Mouse (Mus musculus) heart, adult 9 months (tissue): Measurements from ENCODE around the gene Edaradd.
"Not testable (repeated sequence)": the region's sequence is repeated elsewhere in the genome, so short reads cannot be mapped to it uniquely, and the experiment has no call there.

ENCODE experiments used
- DNase-seq, 2 experiments: peaks; one replicate each; pipeline ENCODE4 v3.0.0; 2022; ENCODE audit warnings: low spot score in 2 of 2

Edaradd gene

GRCm38 (mm10) chr13:12511189-12511965 is 8.9 kb downstream of the Edaradd start:
- no peak for DNase-seq

GRCm38 (mm10) chr13:12510032-12510431 is 10.2 kb downstream of the Edaradd start:
- no peak for DNase-seq

- no peak for DNase-seq
Measured at GRCm38 (mm10) chr13:12507426-12507825, 12.8 kb downstream of the Edaradd start.

- no peak for DNase-seq
Measured at GRCm38 (mm10) chr13:12505359-12505758, 14.9 kb downstream of the Edaradd start.

DNA sequence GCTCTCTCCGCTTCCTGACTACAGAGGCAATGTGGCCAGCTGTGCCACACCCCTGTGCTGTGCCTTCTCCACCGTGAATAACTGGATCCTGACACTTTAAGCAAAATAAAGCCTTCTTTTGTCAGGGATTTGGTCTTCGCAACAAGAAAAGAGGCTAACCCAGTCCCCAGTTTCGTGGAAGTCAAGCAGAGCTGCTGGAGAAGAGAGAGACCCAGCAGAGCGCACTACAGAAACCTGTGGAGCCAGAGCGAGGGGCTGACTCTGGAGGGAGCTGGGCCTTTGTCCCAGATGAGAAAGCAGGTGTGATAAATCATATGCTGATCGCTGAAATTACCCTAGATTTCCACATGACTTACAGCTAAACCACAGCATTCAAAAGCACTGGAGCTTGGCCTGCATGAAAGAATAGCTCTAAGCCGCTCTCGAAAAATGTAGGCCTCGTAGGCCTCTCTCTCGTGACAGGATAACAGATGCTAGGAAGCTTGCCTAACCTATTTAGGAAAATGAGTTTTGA is 16.9 kb downstream of the Edaradd start:
- DNase-seq: no peak

DNA sequence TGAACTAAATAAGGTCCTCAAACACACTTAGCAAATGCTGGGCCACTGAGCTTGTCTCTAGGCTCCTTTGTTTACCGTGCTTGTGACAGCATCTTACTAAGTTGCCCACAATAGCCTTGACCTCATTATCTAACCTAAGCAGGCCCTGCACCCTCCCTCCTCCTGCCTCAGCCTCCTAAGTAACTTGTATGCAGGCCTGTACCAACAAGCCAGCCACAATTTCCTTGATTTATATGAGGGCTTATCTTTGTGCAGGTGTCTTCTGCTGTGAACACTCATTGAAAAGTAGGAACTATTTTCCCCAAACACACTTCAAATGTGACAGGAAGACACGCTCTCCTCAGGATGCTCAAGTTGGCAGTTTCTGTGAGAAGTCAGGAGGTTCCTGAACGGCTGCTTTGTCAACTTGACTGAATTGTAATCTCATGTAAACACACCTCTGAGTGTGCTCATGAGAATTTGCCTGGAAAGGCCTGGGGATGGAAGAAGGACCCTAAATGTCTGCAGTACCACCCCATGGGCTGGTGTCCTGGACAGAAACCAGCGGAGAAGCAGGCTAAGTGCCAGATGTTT is 17.5 kb downstream of the Edaradd start:
- no peak for DNase-seq

DNA sequence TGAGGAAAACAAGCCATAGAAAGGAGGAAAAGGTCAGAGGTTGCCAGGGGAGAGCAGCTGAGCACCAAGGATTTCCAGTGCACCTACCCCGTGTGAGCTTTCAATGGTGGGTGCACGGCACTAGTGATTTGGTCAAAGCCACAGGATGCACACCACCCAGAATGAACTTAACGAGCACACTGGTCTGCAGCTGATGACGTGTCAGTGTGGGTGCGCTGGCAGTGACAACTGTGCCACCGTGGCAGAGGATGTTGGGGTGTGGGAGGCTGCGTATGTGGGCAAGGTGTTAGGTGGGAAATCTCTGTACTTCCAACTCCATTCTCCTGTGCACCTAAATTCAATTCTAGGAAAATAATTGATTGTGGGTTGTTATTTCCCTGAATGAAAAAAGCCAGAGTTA is 21.1 kb downstream of the Edaradd start:
- no peak for DNase-seq

DNA sequence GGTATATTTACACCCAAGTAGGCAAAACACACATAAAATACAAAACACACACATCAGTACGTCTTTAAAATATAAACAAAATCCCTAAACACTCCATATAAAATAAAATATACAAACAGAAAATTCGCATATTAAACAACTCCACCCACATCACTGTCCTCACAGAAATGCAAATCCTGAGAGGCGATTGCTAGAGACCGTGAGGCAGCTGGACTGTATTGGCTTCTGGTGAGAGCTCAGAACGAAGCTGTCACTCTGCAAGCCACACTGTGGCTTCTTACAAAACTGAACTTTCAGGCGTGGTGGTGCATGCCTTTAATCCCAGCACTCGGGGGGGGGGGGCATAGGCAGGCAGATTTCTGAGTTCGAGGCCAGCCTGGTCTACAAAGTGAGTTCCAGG is 22.4 kb downstream of the Edaradd start:
- no peak for DNase-seq

- no peak for DNase-seq
Measured at GRCm38 (mm10) chr13:12494750-12495149, 25.5 kb downstream of the Edaradd start.

DNA sequence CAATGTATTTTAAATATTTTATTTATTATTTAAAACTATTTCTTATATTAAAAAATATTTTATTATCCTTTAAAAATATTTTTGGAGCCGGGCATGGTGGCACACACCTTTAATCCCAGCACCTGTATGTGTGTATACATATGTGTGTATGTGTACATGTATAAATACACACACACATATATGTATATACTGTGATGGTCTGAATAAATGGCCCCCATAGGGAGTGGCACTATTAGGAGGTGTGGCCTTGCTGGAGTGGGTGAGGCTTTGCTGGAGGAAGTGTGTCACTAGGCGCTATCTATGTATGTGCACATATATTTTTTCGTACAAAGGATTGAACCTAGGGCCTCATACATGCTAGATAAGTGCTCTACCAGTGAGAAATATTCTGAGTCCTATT is 27.7 kb downstream of the Edaradd start:
- no peak for DNase-seq

DNA sequence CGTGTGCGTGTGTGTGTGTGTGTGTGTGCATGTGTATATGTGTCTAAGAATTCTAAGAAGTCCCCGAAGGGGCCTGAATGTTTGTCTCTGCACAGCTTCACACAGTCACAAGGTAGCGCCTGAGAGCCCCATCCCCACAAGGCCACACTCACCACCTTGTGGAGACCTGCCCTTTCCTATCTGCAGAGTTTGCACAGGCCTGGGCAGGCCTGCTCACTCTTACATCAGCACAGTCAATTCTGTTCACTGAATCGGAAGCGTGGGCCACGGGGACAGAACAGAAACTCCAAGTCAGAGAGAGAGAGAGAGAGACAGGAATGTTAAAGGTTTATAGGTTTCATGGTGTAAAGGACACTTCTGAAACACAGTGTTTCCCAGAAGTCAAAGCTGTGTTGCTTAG is 34.6 kb downstream of the Edaradd start:
- no peak for DNase-seq

DNA sequence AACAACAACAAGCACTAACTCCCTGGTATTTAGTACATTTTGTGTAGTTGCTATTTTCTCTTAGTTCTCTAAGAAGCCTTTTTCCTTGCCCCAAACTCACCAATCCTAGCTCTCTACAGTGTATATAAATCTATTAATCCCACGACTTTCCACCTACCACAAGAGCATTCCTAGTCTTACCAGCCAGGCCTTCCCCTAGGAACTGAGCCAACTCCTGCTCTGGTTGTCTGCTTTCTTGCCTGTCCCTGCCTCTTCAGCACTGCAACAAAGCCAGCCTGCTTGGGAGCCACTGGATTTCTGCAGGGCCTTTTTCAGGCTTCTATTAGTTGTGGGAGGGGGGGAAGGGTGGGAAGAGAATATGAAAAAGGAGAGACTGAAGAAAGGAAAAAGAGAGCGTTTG is 35.0 kb downstream of the Edaradd start:
- DNase-seq: no peak

GRCm38 (mm10) chr13:12479802-12480201 is 40.4 kb downstream of the Edaradd start:
- no peak for DNase-seq

DNA sequence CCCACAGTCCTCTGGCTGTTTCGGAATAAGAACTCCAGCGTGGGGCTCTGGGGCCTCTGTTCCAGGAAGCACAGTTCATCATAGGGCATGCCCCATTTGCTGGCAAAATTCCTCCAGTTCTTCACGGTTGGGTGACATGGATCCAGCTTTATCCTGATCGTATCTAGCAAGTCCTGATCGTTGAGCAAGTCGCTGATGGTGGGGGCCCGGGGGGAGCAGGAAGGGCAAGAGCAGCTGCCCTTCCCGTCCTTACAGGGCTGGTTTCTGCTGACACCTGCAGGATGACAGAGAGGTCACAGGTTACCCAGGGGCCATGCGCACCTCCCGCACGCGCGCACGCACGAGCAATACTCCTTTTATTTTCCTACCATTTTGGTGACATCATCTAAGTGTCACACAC is 41.9 kb downstream of the Edaradd start:
- DNase-seq: no peak

GRCm38 (mm10) chr13:12476886-12477285 is 43.4 kb downstream of the Edaradd start:
- DNase-seq: no peak

GRCm38 (mm10) chr13:12475239-12475638 is 45.0 kb downstream of the Edaradd start:
- no peak for DNase-seq

GRCm38 (mm10) chr13:12473724-12474378 is 46.4 kb downstream of the Edaradd start:
- DNase-seq: peak; percentile 30 to 44

- DNase-seq: peak; percentile 24 to 26
Measured at GRCm38 (mm10) chr13:12468488-12468887, 51.8 kb downstream of the Edaradd start.

- no peak for DNase-seq
Measured at GRCm38 (mm10) chr13:12464844-12465243, 55.4 kb downstream of the Edaradd start, which contains the start of gene Lgals8. Lgals8 (minus strand) TSS chr13:12464944.

DNA sequence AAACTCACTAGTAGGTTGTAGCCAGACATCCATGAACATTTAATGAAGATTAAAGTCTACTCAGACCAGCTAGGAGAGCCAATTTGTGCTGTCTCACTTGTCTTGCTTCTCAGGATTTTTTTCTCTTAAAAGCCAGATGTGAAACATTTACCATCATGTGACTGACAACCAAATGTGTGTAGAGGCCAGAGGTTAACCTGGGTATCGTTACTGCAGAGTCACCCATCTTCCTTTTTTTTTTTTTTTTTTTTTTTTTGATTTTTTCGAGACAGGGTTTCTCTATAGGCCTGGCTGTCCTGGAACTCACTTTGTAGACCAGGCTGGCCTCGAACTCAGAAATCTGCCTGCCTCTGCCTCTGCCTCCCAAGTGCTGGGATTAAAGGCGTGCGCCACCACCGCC is 56.1 kb downstream of the Edaradd start:
- DNase-seq: not testable (repeated sequence)

DNA sequence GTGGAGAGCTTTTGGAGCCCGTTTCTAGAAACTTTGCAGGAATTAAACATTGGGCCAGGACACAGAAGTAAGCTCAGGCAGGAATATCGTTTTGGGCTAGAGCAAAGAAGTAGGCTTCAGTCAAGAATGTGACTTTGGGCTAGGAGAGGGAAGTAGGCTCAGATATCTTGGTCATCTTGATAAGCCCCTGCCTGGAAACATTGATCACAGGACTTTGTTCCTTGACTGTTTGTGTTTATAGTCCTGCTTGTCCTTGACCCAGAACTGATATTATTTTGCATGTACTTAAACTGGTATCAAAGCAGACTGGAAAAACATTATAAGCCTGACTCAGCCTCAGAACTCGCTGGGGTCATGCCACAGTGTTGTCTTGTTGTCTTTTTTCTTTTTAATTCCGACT is 57.6 kb downstream of the Edaradd start:
- DNase-seq: no peak

DNA sequence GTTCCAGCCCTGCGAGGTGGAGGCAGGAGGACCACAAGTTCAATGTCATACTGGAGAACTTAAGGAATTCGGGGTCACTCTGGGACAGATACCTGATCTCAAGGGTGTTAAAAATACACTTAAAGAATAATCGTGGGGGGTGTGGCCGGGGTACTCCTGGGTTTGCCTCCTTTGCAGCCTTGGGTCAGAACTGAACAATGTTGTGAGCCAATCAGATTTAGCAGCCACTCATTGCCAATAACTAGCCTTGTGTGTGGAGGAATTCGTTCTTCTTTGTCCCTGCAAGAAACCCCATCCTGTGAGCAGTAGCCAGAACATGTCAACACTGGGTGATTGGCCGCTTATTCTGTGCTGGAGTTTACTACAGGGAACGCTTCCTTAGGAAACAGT is 58.5 kb downstream of the Edaradd start:
- no peak for DNase-seq
